Mouse (Mus musculus) midbrain, postnatal 0 days (tissue): Measurements from ENCODE around the gene S100a5. TPM values are rescaled to one million over a fixed set of nuclear protein-coding genes. Genes with fewer than 3 reads are reported as not detected.

ENCODE experiments used
- ATAC-seq: fragments of 200-750 bp; cut with Nextera tagmentation; 2 replicates; pipeline ENCODE4 v1.8.0; 2017; ENCODE audit warnings: moderate number of reproducible peaks, mild to moderate bottlenecking, moderate TSS enrichment, moderate library complexity; ENCODE audit not compliant: low FRiP score
- DNase-seq: peaks from one replicate; pipeline ENCODE4 v3.0.0-alpha.2; 2015; ENCODE audit warnings: low spot score
- H3K27ac ChIP-seq: fragments of 300-500 bp; sonication (generic); 2 replicates; pipeline ENCODE4 v1.5.1; 2014; ENCODE audit warnings: low read depth, mild to moderate bottlenecking, low read length, mixed read lengths
- H3K27me3 ChIP-seq: fragments of 300-500 bp; sonication (generic); 2 replicates; pipeline ENCODE4 v1.6.1; 2014; ENCODE audit warnings: low read length, control low read depth, mixed read lengths; ENCODE audit not compliant: insufficient read depth
- H3K36me3 ChIP-seq: fragments of 300-500 bp; sonication (generic); 2 replicates; pipeline ENCODE4 v1.6.1; 2014; ENCODE audit warnings: low read length, control low read depth, mixed read lengths; ENCODE audit not compliant: insufficient read depth
- H3K4me1 ChIP-seq: fragments of 300-500 bp; sonication (generic); 2 replicates; pipeline ENCODE4 v1.6.1; 2014; ENCODE audit warnings: mild to moderate bottlenecking, control low read depth, antibody characterized with exemption, low read length, mixed read lengths; ENCODE audit not compliant: insufficient read depth
- H3K4me2 ChIP-seq: fragments of 300-500 bp; sonication (generic); 2 replicates; pipeline ENCODE4 v1.6.1; 2014; ENCODE audit warnings: low read depth, mild to moderate bottlenecking, low read length, mixed read lengths; ENCODE audit not compliant: poor library complexity, severe bottlenecking
- H3K4me3 ChIP-seq: fragments of 300-500 bp; sonication (generic); 2 replicates; pipeline ENCODE4 v1.5.1; 2014; ENCODE audit warnings: low read depth, mild to moderate bottlenecking, low read length, moderate library complexity
- H3K9ac ChIP-seq: fragments of 300-500 bp; sonication (generic); replicated peaks from 2 replicates; pipeline ENCODE4 v1.6.1; 2014; ENCODE audit warnings: mild to moderate bottlenecking, low read length, moderate library complexity, mixed read lengths; ENCODE audit not compliant: poor library complexity, severe bottlenecking
- H3K9me3 ChIP-seq: fragments of 300-500 bp; sonication (generic); 2 replicates; pipeline ENCODE4 v1.6.1; 2016; ENCODE audit warnings: low read length, control low read depth
- CTCF ChIP-seq: IDR thresholded peaks from 2 replicates; pipeline ENCODE4 v1.5.1; 2016; ENCODE audit warnings: antibody characterized with exemption, mild to moderate bottlenecking
- WGBS: fragments of 180-500 bp; shearing (Covaris S2); extraction: QIAGEN DNeasy Blood & Tissue Kit; methylation state at CpG from one replicate; pipeline ENCODE4 v1.1.7; 2014; 5-methylcytosine and 5-hydroxymethylcytosine counted together
- polyA plus RNA-seq: library from polyadenylated mRNA; unstranded; fragments of >200 nt; fragmentation: Nextera tagmentation; extraction: Ambion mirVana; gene quantifications from 2 replicates; pipeline ENCODE4 v1.2.1, GENCODE M21; 2015
- total RNA-seq: library from RNA; depleted of rRNA; stranded (reverse); fragments of >200 nt; gene quantifications from 2 replicates; pipeline ENCODE4 v1.2.3, GENCODE M21; 2014; rRNA removed

Gene S100a5
- total RNA-seq (not detected in 2 replicates), polyA plus RNA-seq (0.43 TPM in 1 of 2 replicates, not detected in the other)

- TF ChIP-seq CTCF = no peak
- ATAC-seq (no peak), DNase-seq (no peak)
- H3K36me3 ChIP-seq = no peaks in the 10 kb centered on the region
- H3K4me1 ChIP-seq = peaks cover 5% of the 10 kb centered on the region; the same call in 1 of the 2 replicates
- 0 out of 2 replicates have a peak, but pooled peaks cover 4% of the 10 kb centered on the region for H3K27me3 ChIP-seq
- 71% methylated on average over 3 of the region's 3 CpGs for WGBS
- H3K9ac ChIP-seq = no peak within 1 kb of the TSS
- H3K4me3 ChIP-seq = no peak within 1 kb of the TSS
- no peak within 1 kb of the TSS for H3K27ac ChIP-seq
- no peaks in the 10 kb centered on the region for H3K9me3 ChIP-seq
- no peak within 1 kb of the TSS for H3K4me2 ChIP-seq
These were observed at the start of gene S100a5 for GRCm38 (mm10) chr3:90608223-90608622. TSS of gene S100a5 (plus strand) at chr3:90608523.

DNA sequence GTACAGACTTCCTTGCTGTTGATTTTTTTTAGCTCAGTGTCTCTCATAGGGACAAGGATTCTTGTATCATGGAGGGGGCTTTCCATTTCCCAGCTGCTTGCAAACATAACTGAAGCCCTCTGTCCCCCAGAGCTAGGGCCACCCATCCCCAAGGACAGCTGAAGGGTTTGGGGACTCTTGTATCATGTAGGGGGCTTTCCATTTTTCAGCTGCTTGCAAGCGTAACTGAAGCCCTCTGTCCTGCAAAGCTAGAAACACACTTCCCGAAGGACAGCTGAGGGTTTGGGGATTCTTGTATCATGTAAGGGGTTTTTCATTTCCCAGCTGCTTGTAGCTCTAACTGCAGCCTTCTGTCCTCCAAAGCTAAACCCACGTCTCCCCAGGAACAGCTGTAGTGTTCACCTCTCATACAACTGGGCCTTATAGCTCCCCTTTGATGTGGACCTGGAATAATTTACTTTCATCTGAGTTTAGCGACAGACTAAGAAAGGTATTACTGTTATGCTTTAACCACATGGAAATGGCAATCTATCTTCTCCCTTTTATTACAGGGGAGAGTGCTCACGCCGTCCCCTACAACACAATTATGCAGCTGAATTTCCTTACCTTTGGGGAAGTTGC is 48.2 kb upstream of the S100a5 start, which contains the start of gene S100a3:
S100a3 (plus strand) TSS at position 571 of the 621 bp plus-strand sequence.
- H3K4me2 ChIP-seq = no peak within 1 kb of the TSS
- ATAC-seq = no peak
- no peak for DNase-seq
- H3K4me1 ChIP-seq = no peaks in the 10 kb centered on the region
- H3K27me3 ChIP-seq = no peaks in the 10 kb centered on the region
- no peak within 1 kb of the TSS for H3K4me3 ChIP-seq
- no peak for TF ChIP-seq CTCF
- no peaks in the 10 kb centered on the region for H3K9me3 ChIP-seq
- WGBS = 83% methylated on average over 6 of the region's 6 CpGs
- H3K9ac ChIP-seq = no peak within 1 kb of the TSS
- no peaks in the 10 kb centered on the region for H3K36me3 ChIP-seq
- no peak within 1 kb of the TSS for H3K27ac ChIP-seq

DNA sequence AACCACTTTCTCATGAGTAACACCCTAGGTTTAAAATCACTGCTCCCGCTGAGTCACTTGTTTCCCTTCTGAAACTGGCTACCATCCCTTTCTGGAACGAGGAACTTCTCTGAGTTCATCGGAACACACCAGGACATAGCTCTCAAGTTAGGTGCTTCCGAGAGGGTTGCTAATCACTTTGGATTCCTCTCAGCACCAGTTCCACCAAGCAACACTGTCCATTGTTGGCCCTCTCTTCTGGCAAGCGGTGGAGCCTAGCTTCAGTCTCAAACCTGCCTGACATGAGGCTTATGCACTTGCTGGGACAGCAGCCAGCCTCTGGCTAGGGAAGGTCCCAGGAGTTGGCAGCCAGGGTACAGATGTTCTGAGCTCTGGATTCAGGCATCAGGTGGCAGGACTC is 33.6 kb upstream of the S100a5 start:
- 76% methylated on average over 5 of the region's 5 CpGs for WGBS

DNA sequence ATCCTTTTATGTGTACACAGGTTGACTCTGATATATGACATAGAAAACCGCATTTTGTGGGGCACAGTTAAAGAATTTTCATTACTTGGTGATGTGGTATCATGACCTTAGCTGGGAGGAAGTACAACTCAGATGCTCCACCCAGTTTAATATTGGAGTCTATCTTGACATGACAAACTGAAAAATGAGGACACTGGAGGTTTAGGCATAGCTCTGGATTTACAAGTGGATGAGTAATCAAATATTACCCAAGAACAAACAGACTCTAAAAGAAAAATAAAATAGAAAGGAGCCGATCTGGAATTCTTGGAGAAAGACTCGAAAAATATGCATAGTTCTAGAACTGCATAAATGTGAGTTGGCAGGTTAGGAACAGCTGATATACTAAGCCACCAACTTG is 33.0 kb upstream of the S100a5 start:
- no peak for DNase-seq
- no peak for TF ChIP-seq CTCF
- Histone ChIP-seq H3K4me1 (no peaks in the 10 kb centered on the region; the same call in 1 of the 2 replicates), H3K27ac (no peak overlapping the region), H3K9me3 (no peaks in the 10 kb centered on the region), H3K4me2 (no peak overlapping the region), H3K9ac (no peak overlapping the region), H3K4me3 (no peak overlapping the region), H3K27me3 (no peaks in the 10 kb centered on the region), H3K36me3 (no peaks in the 10 kb centered on the region)
- WGBS = 90% methylated on average over 3 of the region's 3 CpGs
- ATAC-seq = no peak

More for the DNA sequence above, 33.6 kb upstream of the S100a5 start:
- Histone ChIP-seq H3K9me3 (no peaks in the 10 kb centered on the region), H3K27ac (no peak overlapping the region), H3K4me2 (no peak overlapping the region), H3K9ac (no peak overlapping the region), H3K36me3 (no peaks in the 10 kb centered on the region), H3K4me1 (no peaks in the 10 kb centered on the region; the same call in 1 of the 2 replicates), H3K4me3 (no peak overlapping the region), H3K27me3 (no peaks in the 10 kb centered on the region)
- no peak for TF ChIP-seq CTCF
- DNase-seq (no peak), ATAC-seq (no peak)

GRCm38 (mm10) chr3:90576351-90577001 is 31.8 kb upstream of the S100a5 start:
- H3K36me3 ChIP-seq = no peaks in the 10 kb centered on the region
- H3K27me3 ChIP-seq = no peaks in the 10 kb centered on the region
- no peak for TF ChIP-seq CTCF
- WGBS = 64% methylated on average over 10 of the region's 10 CpGs
- DNase-seq (no peak), ATAC-seq (no peak)
- H3K4me3 ChIP-seq = no peak overlapping the region
- H3K9ac ChIP-seq = no peak overlapping the region
- no peak overlapping the region for H3K4me2 ChIP-seq
- no peaks in the 10 kb centered on the region; the same call in 1 of the 2 replicates for H3K4me1 ChIP-seq
- no peaks in the 10 kb centered on the region for H3K9me3 ChIP-seq
- no peak overlapping the region for H3K27ac ChIP-seq

DNA sequence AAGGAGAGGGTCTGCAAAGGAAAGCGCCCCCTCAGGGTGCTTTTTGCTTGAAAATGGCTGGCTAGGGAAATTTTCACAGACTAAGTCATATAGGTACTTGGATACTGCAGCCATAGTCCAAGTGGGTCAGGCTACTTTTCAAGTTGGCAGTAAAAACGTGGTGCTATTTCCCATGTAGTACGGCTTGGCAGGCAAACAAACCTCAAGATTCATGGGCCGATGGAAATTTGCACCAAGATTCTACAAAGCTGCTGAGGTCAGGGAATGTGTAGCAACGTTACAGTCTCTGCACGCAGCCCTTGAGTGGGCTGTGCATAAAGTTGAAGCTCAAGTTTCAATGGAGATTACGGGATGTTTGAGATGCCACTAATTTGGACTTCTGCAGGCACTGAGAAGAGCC is 28.9 kb upstream of the S100a5 start:
- Histone ChIP-seq H3K4me3 (no peak overlapping the region), H3K36me3 (no peaks in the 10 kb centered on the region), H3K9me3 (no peaks in the 10 kb centered on the region), H3K9ac (no peak overlapping the region), H3K4me2 (no peak overlapping the region), H3K27me3 (no peaks in the 10 kb centered on the region), H3K4me1 (no peaks in the 10 kb centered on the region; the same call in 1 of the 2 replicates), H3K27ac (no peak overlapping the region)
- DNase-seq (no peak), ATAC-seq (no peak)
- no peak for TF ChIP-seq CTCF
- WGBS = 85% methylated on average over 7 of the region's 7 CpGs
